Mouse (Mus musculus) ES-CJ7 (cell line): ENCODE results near the gene Myzap.

Experiments used
- DNase-seq: peaks from one replicate; pipeline ENCODE4 v3.0.0; 2011; ENCODE audit warnings: low read depth, low spot score

The Myzap gene

GRCm38 (mm10) chr9:71591938-71592548, at the start of gene Myzap:
Gene Myzap, minus strand, starts transcription at chr9:71592360.
- DNase-seq = peak; percentile 54

DNA sequence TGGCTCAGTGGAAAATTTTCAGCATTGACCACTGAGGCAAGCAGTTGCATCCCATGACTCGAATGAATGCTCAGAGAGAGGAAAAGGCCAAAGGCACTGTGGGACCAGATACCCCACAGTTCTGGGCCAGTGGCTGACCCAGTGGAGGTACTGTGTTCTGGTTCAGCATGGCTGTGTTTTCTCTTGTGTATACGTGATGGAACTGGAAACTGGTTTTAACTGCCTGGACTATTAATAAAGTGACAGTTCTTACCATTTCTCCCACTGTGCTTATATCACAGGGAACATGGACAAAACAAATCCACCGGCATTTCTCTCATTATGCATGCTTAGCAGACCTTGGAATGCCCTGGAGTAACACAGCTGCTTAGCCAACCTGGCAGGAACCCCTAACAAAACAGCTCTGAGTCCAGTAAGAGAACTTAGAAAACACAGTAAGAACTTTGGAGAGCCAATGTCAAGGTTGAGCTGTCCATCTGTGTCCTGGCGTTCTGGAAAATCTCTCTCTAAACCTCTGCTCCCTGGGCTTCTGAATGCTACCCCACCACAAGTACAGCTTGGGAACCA, 48.3 kb upstream of the Myzap start:
- no peak for DNase-seq

DNA sequence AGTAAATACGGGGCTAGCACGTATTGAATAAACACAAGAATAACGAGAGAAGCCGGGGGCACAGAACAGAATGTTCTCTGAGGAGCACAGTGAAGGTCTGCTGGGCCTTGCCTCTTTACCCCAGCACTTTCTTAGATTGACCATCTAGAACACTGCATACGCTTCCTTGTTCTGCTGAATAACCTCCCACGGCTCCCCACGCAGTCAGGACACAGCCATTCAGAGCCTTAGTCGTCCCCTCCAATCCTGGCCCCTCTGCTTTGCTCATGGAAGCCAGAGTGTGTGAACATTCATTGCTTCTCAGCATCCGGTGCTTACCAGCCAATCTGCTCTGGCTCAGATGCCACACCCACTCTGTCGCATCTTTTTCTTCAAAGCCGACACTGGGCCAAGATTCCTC, 46.0 kb upstream of the Myzap start:
- no peak for DNase-seq

GRCm38 (mm10) chr9:71636854-71637253, 44.7 kb upstream of the Myzap start:
- DNase-seq = no peak

DNA sequence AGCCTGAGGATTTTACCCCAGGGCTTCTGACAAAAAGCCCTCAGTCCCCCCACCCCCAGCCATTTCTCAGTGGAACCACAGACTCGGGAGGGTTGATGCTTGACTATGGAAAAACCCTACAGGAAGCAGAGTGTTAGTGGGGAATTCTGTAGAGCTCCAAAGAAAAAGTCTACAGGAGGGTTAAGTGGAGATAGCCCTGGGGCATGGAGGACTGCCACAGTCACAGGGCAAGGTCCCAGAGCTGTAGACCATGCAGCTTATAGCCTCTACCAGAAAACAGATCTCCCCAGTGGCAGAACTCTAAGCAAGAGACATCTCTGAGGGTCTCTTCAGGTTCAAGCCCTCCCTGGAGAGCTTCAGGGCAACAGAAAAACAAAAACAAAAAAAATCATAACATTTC, 43.5 kb upstream of the Myzap start:
- no peak for DNase-seq

DNA sequence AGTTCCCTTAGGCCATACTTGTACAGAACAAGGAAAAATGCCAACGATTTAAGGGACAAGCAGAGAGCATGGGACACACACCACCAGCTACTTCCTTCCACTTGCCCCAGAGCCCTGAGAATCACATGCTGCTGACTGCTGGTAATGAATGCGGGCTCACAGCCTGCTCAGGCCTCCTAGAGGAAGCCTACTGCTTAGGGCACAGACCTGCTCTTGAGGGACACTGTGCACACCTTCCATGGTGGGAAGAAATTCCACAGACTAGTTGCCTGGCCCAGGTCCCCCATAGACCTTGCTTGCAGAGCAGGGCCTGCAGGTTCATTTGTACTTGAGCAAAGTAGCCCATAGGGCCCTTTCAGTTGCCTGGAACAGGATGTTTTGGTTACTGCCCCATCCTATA, 42.8 kb upstream of the Myzap start:
- no peak for DNase-seq

GRCm38 (mm10) chr9:71628921-71629320, 36.8 kb upstream of the Myzap start:
- no peak for DNase-seq

DNA sequence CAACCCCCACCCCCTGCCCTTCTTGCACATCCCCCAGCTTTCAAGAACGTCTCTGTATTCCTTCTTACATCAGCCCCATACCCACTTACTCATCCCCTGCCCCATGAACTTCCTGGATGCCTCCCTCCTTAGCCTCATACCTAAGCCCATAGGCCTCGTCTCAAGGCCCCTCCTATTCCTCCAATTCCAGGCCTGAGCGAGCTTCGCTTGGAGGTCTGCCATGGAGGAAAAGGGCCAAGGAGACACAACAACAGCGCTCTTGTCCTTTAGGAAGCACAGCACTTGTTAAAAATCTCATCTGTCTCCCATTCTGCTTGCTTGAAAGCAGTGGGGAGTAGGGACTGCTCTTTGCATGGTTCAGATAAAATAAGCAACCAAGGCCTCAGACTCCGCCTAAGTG, 36.1 kb upstream of the Myzap start:
- no peak for DNase-seq

DNA sequence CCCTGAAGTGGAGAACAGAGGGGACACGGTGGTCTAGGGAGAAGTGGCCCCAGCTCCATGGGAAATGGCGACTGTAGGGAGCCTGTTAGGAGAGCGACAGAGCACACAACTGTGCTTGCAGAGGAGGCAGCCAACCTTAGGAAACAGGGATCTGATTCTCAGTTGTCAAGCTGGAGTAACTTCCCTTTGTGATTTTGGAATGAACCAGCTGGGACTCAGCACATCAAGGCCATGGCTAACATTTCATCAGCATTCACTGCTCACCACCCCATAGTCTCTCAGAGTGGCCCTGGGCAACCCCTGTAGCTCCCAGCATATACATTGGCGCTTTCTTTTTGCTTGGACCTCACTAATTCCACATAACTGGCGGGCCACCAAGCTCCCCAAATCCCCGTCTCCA, 33.8 kb upstream of the Myzap start:
- no peak for DNase-seq

GRCm38 (mm10) chr9:71624793-71625495, 32.8 kb upstream of the Myzap start:
- DNase-seq = peak; percentile 56

DNA sequence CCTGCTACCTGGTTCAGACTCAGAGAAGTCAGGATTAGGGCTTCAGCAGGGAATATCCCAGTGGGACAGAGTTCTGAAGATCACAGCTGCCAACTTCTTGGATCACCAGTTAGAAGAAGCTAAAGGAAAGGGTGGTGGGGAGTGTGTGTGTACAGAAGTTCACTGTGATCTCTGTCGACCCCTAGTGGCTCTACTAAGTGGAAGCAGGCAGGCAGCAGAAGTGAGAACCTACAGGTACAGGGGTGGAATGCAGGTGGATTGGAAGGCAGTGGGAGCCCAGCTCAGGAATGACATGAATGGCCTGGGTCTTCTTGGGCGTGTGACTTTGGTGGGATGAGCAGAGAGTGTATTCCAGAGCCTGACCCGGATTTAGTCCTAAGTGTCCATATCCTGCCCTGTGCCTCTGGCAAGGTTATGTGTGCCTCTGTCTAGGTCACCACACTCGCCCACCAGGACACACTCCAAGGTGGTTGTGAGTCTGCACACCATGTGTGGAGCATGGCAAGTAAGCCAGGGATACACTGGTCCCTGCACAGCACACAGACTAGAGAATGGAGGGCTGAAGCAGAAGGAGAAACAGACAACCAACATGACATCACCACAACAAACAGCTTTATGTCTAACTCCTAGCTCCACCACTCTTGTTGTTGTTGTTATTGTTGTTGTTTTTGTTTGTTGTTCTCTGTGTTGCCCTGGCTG, 31.9 kb upstream of the Myzap start:
- peak; percentile 82 for DNase-seq

DNA sequence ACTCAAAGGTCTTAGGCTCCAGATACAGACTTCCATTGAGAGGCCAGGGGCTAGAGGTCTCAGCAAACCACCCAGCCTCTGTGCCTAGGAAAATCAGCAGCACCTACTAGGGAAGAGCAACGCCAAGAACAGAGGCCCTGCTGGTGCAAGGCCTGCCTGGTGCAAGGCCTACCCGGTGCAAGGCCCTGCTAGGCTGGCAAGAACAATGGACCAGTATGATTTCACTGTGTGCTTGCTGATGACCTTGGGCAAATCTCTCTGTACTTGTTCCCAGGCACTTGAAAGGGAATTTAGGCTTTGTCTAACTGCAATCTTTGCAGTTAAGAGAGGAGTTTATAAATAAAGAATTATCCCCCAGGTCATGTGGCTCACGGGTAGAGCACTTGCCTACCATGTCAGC, 30.4 kb upstream of the Myzap start:
- no peak for DNase-seq

DNA sequence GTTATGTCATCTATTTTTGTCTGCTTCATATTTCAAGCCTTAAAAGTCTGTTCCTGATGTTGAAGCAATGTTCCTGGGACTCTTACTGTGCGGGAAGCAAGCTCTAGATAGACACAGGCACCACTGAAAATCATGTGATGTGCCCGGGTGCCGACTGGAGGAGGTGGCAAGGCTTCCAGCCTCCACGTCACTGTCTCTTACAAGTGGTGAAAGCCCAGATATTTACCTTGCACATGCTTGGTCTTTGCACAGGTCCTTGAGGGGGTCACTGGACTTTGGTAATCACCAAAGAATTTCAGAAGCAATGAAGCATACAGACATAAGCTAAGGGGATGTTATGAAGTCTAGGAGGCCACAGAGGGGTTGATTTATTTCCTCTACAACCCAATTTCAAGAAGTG, 29.8 kb upstream of the Myzap start:
- no peak for DNase-seq

DNA sequence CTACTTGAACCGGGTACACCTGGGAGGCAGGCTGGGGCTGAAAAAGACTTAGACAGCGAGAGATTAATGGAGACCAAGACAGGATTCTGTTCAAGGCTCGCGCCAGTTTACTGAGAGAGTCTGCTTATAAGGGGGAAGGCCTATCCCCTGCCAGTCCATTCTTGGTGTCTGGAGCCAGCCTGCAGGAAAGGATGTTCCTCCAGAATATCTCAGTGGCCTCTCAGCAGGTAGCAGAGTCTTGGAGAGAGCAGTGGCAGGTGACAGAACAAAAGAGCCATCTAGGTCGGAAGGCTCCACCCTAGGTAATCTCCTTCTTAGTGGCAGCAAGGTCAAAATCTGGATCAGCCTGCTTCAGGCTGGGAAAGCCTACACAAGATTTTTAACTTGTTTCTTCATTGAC, 28.0 kb upstream of the Myzap start:
- DNase-seq = peak; percentile 23

DNA sequence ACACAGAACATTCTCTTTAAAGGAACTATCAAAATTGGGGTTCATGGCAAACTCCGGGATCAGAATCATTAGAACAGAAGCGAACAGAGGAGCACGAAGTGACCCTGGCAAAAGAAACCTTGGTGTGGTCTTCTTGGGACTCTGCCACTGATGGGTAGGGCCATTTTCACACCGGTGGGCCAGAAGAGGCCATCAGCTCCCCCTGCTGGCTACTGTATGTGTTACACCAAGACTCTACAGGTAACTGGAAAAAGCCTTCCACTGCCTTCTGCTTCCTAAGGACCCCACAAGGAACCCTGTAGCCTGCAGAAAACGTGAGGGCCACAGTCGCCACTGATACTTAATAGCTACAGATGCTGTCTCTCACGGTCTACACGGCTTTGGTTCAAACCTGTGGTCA, 25.2 kb upstream of the Myzap start:
- DNase-seq = peak; percentile 61

DNA sequence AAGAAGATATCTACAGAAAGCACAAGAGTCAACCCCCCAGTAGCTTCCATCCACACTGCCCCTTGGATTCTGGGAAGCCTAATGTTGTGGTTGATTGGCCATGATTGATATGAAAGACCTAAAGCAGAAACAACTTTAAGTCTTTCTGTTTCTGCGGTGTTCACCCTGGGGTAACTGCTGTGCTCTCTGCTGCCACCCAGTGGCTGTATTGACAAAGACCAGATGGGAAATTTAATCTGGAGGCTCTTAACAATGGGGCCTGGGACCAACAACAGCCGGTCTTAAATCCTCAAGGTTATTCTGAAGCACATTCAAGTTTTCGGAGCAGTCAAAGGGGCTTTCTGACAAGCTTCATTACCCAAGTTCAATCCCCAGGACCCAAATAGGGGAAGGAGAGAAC, 24.0 kb upstream of the Myzap start:
- peak; percentile 81 for DNase-seq

DNA sequence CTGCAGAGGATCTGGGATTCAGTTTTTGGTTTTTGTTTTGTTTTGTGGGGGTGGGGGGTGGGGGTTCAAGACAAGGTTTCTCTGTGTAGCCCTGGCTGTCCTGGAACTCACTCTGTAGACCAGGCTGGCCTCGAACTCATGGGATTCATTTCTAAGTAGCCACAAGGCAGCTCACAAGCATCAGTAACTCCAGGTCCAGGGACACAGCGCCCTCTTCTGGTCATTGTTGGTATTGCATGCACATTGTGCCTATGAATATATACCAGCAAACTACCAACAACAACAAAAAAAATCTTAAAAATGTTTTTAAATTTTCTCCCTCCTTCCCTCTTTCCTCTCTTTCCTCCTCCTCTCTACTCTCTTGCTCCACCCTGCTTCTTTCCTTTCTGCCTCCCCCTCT, 22.5 kb upstream of the Myzap start:
- DNase-seq = peak; percentile 62

DNA sequence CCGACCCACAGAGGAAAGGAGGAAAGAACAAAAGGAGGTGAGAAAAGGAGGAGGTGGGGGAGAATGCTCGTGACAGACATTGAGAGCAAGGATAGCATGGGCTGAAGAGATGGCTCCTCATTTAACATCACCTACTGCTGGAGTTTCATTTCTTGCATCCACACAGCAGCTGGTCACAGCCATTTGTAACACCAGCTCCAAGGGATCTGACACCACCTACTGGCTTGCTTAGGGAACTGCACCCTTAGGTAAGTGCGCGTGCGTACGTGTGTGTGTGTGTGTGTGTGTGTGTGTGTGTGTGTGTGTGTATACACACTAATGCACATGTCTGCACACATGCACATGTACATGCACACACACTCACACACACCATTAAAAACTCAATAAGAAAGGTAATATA, 20.8 kb upstream of the Myzap start:
- peak; percentile 64 for DNase-seq

- no peak for DNase-seq
These were observed 19.7 kb upstream of the Myzap start for GRCm38 (mm10) chr9:71611876-71612275.

GRCm38 (mm10) chr9:71609010-71609409, 16.9 kb upstream of the Myzap start:
- no peak for DNase-seq

GRCm38 (mm10) chr9:71606296-71607057, 14.3 kb upstream of the Myzap start:
- DNase-seq = no peak
